Mouse (Mus musculus) regulatory T cell (primary cell): Measurements from ENCODE around the gene Klk1b8.
"Not testable (repeated sequence)": the region's sequence is repeated elsewhere in the genome, so short reads cannot be mapped to it uniquely, and the experiment has no call there.

Experiments used
- in situ Hi-C: fragments of 300-600 bp; cut with MboI, MseI; formaldehyde crosslinking; loops from one replicate; pipeline ENCODE4 v1.15.1; 2025; ENCODE audit warnings: high pct_unique_total_duplicates

Gene Klk1b8

DNA sequence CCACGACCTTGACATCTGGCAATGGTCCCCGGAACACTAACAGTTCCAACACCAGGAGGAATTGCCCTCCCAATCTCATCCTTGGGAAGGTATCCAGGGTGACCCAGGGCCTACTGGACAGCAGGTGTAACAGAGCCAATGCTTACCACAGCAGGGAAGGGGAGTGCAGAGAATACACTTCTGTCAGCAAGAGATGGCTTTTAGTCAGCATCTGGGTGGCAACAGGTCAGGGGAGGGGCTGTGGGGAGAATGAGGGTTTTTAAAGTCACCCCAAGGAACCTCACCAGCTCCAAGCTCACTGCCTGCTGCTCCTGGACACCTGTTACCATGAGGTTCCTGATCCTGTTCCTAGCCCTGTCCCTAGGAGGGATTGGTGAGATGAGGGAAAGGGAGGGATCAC is at the start of gene Klk1b8:
Gene Klk1b8 (plus strand): TSS at position 301 of the 400 bp plus-strand sequence.
- in situ Hi-C loops = no loop called here

DNA sequence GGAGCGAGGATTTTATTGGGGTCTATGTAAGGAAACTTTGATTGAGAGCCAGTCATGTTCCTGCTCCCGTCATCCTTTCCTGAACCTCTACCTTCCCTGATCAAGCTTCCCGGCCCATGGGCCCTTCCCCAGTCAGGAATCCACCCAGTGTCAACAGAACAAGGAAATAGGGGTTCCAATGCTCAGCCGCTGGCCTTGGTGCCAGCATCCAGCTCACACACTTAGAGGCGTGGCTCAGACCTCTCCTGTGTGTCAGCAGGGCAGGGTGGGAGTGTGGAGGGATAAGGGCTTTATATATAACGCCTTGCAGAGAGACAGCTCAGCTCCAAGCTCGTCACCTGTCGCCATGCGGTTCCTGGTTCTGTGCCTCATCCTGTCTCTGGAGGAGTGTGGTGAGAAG is 35.6 kb upstream of the Klk1b8 start:
- in situ Hi-C loops = no loop called here

DNA sequence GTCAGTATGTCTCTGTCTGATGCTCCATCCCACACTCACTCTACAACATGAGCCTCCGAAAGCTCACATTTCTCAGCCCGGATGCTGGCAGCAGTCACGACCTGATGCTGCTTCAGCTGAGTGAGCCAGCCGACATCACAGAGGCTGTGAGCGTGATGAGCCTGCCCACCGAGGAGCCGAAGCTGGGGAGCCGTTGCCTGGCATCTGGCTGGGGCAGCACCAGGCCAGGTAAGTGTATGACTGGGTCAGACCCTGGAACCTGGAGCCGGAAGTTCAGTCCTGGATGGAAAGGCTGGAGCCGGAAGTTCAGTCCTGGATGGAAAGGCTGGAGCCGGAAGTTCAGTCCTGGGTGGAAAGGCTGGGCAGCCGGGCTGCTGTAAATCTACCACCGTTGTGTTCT is 32.0 kb upstream of the Klk1b8 start:
- in situ Hi-C loops = no loop called here

DNA sequence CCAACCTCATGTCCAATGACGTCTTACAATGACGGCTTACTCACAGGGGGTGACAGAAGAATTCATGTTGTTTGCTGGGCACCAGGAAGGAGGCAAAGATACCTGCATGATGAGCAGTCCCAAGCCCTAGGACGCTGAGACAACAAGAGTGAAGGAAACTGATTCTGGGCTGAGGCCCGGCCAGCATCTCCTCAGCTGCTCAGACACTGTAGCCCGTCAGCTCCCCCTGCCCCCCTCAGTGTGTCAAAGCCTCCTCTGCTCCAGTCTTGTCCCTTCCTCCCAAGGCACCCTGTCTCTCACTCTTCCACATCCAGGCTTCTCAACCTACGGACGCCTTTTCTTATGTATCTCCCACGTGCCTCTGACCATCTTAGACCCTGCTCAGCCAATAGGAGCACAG is 31.6 kb upstream of the Klk1b8 start:
- in situ Hi-C loops = no loop called here

DNA sequence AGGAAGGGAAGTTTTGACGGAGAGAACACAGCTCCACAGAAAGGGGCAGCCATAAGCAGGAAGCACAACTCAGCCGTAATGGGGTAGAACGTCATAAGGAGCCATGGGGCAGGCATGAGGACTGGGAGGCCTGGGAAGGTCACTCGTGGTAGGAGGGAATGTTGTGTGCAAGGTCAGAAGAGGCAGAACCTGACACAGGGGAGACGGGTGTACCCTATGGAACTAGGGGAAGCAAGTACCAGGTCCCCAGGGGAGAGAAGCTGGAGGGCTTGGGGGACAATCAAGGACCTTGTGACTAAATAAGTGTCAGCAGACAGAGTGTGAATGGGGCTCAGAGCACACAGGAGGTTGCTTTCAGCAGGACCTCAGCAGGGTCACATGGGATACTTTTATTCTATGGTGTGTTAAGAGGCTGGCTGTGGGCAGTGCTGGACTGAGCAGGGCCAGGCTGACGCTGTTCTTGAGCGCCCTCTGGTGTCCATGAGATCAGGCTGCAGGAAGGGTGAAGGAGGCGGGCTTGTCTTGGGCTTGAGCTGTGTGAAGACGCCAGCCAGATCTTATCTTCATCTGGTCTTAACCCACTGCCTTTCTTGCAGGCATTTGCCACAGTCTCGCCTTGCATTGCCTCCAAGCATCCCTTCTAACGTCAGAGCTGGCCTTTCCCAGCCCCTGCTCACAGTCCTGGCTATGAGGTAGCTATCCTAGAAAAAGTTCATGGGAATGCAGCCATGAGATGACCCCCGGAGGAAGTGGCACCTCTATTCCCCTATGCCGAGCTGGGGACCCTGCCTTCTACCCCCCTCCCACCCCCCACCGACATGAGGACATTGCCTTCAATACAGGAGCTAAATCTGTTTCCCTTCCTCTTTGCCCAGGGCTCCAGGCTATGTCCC is 30.7 kb upstream of the Klk1b8 start:
- in situ Hi-C loops = no loop called here

DNA sequence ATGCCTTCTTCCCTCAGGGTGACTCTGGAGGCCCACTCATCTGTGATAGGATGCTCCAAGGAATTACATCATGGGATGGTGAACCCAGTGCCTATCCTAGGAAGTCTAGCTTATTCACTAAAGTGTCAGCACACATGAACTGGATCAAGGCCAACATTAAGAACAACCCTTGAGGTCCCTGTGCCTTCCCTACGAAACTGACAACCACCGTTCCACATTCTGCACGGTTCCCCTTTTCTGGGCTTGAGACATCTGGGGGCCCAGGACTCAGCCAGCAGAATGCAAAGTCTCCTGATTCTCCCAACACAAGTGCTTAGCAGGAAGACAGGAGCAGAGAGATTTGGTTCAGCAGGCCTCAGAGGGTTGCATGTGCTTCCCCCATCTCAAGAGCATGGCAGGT is 29.9 kb upstream of the Klk1b8 start:
- in situ Hi-C loops = no loop called here

DNA sequence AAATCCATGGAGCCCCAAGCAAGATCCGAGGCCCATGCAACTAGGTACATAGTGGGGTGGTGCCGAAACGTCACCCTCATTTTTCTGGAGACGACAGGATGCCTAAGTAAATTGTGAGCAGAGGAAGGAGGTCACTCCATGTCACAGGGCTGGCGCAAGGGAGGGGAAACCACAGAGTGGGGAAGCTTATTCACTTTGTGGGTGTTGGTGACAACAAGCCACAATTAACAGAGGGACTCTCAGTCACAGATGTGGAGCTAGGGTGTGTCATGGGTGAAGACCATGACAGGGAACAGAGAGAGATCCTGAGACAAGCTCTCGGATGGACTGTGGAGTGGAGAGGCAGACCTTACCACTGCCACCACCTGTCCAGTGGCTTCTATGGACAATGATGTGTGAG is 29.4 kb upstream of the Klk1b8 start:
- in situ Hi-C loops = no loop called here

DNA sequence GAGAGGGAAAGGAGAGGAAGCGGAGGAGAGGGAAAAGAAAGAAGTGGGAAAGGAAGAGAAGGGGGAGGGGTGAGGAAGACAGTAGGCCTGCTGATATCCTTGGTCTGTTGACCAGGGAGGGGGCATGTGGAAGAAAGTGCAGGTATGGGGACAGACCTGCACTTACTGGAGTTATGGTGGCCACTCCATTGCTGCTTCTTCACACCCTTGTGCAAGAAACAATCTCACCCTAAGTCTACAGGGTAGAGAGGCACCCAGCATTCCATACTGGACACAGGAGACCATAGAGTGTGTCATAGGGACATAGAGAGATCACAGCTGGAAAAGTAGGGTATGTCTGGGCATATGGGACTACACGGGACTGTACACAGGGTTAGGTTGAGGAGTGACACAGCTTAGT is 28.5 kb upstream of the Klk1b8 start:
- in situ Hi-C loops = no loop called here

DNA sequence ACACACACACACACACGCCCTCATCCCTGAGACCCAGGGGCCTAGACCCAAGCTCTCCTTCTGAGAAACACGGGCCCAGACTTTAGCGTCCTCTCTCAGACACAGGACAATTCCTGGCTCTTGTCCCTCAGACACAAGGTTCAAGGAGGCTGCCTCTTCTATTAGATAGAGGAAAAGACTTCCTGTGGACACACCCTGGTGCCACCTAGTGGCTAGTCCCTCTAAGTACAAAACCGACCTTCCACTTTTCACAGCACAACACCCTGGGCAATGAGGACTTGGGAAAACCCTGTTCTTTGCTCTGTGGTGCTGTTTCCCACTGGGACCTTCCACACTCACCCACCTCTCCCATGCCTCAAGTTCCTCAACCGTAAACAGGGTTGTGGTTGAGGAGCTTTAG is 24.5 kb upstream of the Klk1b8 start:
- in situ Hi-C loops = no loop called here

DNA sequence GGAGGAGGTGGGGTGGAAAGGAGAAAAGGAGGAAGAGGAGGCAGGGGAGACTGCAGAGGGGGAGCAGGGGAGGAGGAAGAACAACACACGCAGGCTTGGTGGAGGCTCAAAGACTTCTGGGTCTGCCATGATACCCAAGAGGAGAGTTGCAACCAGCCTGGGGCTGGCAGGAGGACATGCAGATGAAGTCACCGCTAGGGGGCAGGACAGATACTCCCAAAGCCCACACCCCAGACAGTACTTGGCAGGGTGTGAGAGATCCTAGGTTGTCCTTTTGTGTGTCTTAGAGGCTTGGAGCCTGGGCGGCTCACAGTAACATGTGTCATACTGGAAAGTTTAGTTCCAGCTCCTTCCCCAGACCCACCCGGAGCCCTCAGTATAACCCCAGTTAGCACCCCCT is 21.9 kb upstream of the Klk1b8 start:
- in situ Hi-C loops = no loop called here

DNA sequence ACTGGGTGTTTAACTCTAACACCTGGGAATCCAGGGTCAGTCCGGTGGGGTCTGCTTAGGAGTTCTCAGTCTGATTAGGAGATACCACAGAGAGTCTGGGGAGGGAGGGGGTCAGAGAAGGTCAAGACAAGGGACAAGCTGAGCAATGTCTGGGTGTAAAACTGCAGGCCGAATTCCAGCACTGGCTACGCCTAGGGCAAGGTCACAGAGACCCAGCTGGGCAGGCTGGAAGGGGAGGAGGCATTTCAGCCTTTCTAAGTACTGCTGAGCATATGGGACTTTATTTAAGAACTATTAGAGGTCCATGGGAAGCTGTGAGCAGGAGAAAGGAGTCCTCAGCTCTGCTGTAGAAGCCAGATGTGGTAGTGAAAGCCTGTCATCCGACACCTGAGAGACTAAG is 18.1 kb upstream of the Klk1b8 start:
- in situ Hi-C loops = loop anchor here (5.0 kb wide), 1 partner anchor 75 kb away; no protein-coding TSS in a partner anchor

DNA sequence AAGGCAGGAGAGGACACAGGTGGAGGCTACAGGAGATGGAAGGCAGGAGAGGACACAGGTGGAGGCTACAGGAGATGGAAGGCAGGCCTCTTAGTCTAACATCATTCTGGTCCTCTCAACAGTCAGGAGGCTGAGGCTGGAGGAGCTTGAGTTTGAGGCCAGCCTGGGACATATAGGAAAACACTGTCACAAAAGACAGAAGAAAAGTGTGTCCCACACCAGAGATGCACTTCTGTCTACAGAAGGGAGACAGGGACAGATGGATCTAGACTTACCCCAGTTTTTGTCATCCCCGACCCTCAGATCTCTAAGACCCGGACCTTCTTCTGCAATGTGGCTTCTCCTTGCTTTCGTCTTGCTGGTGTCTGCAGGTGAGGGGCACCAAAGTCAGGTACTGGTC is 17.0 kb upstream of the Klk1b8 start, which contains the start of gene Klk15:
Gene Klk15 (plus strand): TSS at position 301 of the 400 bp plus-strand sequence.
- in situ Hi-C loops = loop anchor here (5.0 kb wide), 1 partner anchor 74 kb away; no protein-coding TSS in a partner anchor

DNA sequence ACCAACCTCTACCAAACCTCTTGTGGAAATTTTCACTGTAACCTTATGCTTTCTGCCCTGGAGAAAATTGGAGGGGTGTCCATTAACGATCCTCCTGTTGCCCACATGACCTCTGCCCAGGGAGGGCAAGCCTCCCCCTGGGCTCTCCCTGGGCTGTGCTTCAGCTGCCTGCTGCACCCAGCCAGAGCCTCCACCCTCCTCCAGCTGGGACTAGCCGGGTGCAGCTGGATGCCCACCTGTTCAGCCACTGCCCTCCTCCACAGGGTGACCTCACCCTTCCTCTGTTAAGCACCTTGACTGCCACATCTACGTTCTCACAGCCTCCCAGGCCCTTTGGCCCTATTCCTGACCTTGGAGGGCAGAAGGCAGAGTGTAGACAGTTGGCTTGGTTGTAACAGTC is 15.7 kb upstream of the Klk1b8 start:
- in situ Hi-C loops = loop anchor here (5.0 kb wide), 1 partner anchor 73 kb away; no protein-coding TSS in a partner anchor

DNA sequence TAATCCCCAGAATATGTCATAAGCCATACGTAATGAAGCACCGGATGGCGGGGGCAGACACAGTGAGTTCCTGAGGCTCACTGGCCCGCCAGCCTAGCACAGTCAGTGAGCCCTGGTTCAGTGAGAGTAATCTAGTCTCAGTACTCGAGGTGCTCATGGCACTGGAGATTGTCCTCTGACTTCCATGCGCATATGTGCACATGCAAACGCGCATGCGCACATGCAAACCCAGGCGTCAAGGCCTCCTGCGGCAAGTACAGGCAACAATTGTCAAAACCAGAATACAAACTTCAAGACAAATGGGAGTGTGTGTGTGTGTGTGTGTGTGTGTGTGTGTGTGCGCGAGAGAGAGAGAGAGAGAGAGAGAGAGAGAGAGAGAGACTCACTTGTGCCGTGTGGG is 13.9 kb upstream of the Klk1b8 start:
- in situ Hi-C loops = no loop called here

DNA sequence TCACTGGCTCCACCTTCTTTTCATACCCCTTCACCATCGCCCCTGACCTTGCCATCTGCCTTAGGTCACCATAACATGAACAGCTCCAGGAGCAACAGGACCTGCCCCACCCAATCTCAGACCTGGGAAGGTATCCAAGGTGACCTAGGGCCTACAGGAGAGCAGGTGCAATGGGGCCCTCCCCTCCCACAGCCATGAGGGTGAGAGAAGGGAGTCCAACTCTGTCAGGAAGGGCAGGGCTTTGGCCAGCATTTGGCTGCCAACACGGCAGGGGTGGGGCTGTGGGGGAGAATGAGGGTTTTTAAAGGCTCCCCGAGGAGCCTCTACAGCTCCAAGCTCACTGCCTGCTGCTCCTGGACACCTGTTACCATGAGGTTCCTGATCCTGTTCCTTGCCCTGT is 8.2 kb upstream of the Klk1b8 start:
- in situ Hi-C loops = not testable (repeated sequence)

DNA sequence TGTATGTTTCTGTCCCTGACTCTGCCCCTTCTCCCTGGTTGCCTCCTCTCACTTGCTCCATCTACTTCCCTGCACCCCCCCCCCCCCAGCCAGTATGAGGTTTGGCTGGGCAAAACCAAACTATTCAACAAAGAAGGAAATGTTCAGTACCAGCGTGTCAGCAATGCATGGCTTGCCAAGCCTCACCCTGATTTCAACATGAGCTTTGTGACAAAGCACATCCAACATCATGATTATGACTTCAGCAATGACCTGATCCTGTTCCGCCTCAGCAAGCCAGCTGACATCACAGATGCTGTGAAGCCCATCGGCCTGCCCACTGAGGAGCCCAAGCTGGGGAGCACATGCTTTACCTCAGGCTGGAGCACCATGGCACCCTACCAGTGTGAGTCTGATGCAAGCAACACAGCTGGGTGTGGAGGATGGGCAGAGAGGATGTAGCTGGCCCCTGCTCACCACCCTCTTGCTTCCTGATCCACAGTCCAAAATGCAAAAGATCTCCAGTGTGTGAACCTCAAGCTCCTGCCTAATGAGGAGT is 5.7 kb upstream of the Klk1b8 start:
- in situ Hi-C loops = no loop called here

DNA sequence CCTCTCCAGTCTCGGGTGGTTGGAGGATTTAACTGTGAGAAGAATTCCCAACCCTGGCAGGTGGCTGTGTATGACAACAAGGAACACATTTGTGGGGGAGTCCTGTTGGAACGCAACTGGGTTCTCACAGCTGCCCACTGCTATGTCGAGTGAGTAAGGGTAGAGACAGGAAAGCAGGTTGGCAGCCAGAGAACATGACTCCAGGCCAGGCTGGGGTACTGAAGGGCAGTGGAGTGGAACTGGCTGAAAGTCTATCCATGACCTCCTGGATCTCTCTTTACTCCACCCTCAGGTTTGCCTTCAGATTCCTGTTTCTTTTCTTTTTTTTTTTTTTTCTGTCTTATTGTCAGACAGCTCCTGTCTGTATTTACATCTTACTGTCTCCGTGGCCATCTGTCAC is 2.2 kb downstream of the Klk1b8 start:
- in situ Hi-C loops = no loop called here

DNA sequence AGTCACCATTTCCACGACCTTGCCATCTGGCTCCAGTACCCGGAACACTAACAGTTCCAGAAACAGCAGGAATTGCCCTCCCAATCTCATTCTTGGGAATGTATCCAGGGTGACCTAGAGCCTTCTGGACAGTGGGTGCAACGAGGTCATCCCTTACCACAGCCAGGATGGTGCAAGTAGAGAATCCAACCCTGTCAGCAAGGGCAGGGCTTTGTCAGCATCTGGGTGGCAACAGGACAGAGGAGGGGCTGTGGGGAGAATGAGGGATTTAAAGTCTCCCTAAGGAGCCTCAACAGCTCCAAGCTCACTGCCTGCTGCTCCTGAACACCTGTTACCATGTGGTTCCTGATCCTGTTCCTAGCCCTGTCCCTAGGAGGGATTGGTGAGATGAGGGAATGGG is 16.0 kb downstream of the Klk1b8 start, which contains the start of gene Klk1b1:
Gene Klk1b1 (plus strand): TSS at position 301 of the 400 bp plus-strand sequence.
- in situ Hi-C loops = no loop called here

DNA sequence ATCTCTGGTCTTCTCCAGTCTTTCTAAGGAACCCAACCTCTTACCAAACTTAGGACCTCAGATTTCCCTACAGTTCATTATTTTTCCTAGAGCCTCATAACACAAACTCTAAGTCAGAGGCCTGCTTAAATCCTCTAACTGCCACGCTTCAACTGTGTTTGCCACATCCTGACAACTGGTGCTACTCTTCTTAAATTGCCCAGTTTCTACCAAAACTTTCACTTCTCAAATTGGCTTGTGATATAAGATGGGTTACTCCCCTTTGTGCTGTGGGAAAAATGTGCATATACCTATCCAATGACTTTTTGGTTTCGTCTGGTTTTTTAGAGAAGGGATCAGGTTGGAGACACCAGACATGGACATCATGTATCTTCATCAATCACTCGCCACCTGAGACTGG is 16.6 kb downstream of the Klk1b8 start:
- in situ Hi-C loops = no loop called here

DNA sequence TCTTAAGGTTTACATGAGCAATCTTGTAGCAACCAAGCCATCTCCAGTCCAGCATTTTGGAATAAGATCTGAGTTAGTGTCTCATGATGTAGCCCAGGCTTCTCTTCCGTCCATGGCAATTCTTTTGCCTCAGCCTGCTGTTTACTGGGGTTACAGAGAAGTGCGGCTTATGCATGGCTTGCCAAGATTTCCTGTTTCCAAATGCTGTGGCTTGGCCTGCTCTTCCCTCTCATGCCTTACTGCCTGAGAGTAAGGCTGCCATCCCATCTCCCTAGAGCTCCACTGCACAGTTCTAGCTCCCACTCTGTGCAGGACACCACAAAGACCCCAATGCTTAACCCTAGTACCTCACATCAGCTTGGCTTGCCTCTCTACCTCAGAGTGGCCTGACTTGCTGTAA is 17.1 kb downstream of the Klk1b8 start:
- in situ Hi-C loops = no loop called here

DNA sequence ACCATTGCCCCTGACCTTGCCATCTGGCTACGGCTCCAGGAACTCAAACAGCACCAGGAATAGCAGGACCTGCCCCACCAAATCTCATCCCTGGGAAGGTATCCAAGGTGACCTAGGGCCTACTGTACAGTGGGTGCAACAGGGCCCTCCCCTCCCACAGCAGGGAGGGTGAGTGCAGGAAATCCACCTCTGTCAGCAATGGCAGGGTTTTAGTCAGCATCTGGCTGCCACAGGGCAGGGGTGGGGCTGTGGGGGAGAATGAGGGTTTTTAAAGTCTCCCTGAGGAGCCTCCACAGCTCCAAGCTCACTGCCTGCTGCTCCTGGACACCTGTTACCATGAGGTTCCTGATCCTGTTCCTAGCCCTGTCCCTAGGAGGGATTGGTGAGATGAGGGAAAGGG is 25.3 kb downstream of the Klk1b8 start, which contains the start of gene Klk1b9:
Gene Klk1b9 (plus strand): TSS at position 301 of the 400 bp plus-strand sequence.
- in situ Hi-C loops = not testable (repeated sequence)

DNA sequence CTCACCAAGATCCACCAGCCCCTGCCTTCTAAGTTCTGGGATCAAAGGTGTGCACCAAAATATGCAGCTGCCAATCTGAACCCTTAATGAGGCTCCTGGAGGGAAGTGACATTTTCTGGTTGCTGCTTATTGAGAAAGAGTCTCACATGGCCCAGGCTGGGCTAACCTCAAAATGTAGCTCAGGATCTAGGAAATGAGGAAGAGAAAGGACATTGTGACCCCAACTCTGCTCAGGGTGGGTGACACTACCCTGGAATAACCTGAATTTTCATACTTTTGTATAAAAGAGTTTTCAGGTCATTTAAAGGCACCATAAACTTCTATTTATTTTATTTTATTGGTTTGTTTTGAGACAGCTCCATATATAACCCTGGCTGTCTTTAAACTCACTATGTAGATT is 35.2 kb downstream of the Klk1b8 start:
- in situ Hi-C loops = no loop called here

DNA sequence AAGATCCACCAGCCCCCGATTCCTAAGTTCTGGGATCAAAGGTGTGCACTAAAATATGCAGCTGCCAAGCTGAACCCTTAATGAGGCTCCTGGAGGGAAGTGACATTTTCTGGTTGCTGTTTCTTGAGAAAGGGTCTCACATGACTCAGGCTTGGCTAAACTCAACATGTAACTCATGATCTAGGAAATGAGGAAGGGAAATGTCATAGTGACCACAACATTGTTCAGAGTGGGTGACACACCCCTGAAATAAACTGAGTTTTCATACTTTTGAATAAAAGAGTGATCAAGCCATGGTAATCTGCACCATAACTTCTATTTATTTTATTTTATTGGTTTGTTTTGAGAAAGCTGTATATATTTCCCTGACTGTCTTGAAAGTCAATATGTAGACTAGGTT is 44.4 kb downstream of the Klk1b8 start:
- in situ Hi-C loops = not testable (repeated sequence)
